Mouse (Mus musculus) bone marrow macrophage, adult 2 months (primary cell): ENCODE data around the gene Kif13a. TPM values are rescaled to one million over a fixed set of nuclear protein-coding genes. Genes with fewer than 3 reads are reported as not detected.

Experiments
- H3K27ac ChIP-seq: 2 replicates; pipeline ENCODE4 v1.5.1; 2012; ENCODE audit warnings: low read depth, low read length; ENCODE audit not compliant: insufficient read depth
- H3K4me1 ChIP-seq: 2 replicates; pipeline ENCODE4 v1.6.1; 2012; ENCODE audit warnings: low read length; ENCODE audit not compliant: control insufficient read depth, insufficient read depth
- H3K4me3 ChIP-seq: 2 replicates; pipeline ENCODE4 v1.5.1; 2012; ENCODE audit warnings: mild to moderate bottlenecking, low read length, moderate library complexity; ENCODE audit not compliant: insufficient read depth
- CTCF ChIP-seq: IDR thresholded peaks from 2 replicates; pipeline ENCODE4 v1.5.1; 2012; ENCODE audit warnings: low read depth, mild to moderate bottlenecking, low read length, moderate library complexity
- POLR2A ChIP-seq: IDR thresholded peaks from 2 replicates; pipeline ENCODE4 v1.6.1; 2012; ENCODE audit warnings: mild to moderate bottlenecking, low read depth, low read length, borderline replicate concordance
- polyA plus RNA-seq: library from polyadenylated mRNA; stranded (reverse); fragments of >200 nt; gene quantifications from 2 replicates; pipeline ENCODE4 v1.2.4, GENCODE M21; 2012; ENCODE audit not compliant: missing spikeins, insufficient read depth, insufficient read length

Gene Kif13a
- polyA plus RNA-seq, 1 experiment, result 18.8 TPM

DNA sequence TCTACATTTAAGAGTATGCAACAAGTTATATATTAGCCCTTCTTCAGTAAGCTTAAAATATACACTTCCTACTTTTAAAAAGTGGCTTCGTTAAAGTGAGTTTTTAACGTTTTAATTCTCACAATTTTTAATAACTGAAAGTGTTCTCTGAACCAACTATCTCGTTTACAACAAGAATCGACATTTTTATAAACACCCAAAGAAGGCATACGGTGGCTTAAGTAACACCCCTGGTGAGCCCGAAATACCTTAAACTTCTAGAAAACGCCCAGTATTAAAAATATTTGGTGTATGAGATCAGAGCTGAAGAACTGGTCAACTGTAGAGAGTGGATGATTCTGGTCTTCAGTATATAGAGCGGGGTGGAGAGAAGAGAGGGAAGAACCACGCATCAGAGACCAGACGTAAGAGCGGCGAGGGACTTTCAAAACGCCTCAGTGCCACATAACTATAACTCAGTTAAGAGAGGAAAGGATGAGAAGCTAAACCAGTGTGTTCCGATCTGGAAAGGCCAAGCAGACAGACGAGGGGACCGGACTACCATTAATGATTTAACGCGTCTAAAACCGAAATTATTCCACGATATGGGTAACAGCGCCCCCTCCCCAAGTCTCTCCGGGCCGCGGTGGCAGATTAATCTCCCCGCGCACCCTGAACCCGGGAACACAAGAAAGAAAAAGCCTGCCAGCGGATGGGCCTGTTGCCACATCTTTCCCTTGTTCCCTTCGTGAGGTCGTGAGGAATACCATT lies 203.2 kb downstream of the Kif13a start:
- peak overlapping the region; percentile 75 for H3K4me3 ChIP-seq
- TF ChIP-seq CTCF, result no peak
- no peak for TF ChIP-seq POLR2A
- H3K4me1 ChIP-seq, result peaks cover 12% of the 10 kb centered on the region
- H3K27ac ChIP-seq, result peak overlapping the region; percentile 76

DNA sequence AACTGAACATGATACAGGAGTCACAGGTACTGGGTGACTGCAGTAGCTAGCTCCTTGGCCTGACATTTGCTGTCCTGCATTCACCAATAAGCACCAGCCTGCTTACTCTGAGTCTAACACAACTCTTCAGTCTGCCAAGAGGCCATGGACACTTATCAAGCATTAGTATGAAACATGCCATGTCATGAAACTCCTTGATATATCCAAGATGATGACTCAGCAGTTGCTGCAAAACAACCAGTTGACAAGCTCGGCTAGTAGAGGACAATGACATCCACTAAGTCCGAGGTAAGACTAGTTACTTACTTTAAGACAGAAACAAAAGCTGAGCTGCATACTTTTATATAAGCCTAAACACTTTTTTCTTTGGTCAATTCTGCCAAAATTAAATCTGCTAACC lies 204.4 kb downstream of the Kif13a start:
- peak overlapping the region; percentile 43 for H3K4me3 ChIP-seq
- no peak overlapping the region for H3K27ac ChIP-seq
- H3K4me1 ChIP-seq, result peaks cover 15% of the 10 kb centered on the region
- TF ChIP-seq CTCF (no peak), POLR2A (no peak)

DNA sequence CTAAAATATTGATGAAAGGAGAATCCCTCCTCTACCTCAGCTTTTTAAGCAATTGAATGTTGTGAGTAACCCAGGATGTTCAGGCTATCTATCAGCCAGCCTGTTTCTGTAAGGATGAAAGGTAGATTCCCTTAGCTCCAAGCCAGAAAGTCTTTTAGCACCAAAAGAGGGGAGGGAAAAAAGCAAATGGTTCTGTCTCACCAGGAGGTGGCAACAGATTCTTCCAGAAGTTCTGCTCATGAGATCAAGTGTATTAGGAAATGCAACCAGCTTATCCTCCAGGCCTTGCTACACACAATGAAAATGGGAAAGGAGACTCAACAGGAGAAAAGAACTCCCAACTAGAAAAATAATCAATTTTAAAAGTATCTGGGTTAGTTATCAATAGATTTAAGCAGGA lies 205.3 kb downstream of the Kif13a start:
- Histone ChIP-seq H3K27ac (no peak overlapping the region), H3K4me3 (0 out of 2 replicates have a peak overlapping the region, but pooled peaks have one; percentile 16), H3K4me1 (peaks cover 18% of the 10 kb centered on the region)
- TF ChIP-seq POLR2A, result no peak
- no peak for TF ChIP-seq CTCF

DNA sequence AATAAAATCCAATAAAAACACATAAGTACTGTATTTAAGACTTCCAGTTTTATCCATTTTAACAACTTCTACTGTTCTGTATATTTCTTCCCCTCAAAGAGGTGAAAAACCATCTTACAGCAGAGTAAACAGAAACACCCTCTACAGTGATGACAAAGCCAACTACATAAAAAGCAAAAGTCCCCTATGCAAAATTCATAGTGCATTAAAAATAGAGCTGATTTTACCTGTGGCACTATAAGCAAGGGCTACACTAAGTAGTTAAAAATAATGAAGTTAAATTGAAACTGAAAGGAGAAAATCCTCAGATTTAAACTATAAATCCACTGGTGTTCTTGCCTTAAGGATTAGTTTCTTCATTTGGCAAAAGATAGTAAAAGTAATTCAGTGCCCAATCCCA lies 208.7 kb downstream of the Kif13a start:
- Histone ChIP-seq H3K4me1 (peaks cover 26% of the 10 kb centered on the region), H3K27ac (no peak overlapping the region), H3K4me3 (no peak overlapping the region)
- TF ChIP-seq POLR2A (no peak), CTCF (no peak)

DNA sequence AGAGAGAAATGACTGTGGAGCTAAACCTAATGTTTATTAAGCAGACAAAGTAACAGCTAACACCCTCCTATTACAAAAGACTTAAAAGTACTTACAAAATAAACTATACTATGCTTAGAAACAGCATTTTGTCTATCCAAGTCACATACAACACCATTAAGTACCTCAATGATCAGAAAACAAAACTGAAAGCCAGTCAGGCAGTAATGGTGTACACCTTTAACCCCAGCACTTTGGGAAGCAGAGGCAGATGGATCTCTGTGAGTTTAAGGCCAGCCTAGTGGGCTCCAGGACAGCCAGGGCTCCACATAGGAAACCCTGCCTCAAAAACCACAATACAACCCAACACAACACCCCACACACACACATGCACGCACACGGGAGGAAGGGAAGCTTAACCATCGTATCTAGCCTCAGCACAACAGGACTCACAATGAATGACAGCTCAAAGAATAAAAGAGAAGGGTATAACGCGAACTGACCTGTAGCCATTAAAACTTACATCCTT lies 210.7 kb downstream of the Kif13a start:
- TF ChIP-seq CTCF, result no peak
- no peak for TF ChIP-seq POLR2A
- Histone ChIP-seq H3K4me3 (no peak overlapping the region), H3K4me1 (peaks cover 19% of the 10 kb centered on the region), H3K27ac (no peak overlapping the region)

DNA sequence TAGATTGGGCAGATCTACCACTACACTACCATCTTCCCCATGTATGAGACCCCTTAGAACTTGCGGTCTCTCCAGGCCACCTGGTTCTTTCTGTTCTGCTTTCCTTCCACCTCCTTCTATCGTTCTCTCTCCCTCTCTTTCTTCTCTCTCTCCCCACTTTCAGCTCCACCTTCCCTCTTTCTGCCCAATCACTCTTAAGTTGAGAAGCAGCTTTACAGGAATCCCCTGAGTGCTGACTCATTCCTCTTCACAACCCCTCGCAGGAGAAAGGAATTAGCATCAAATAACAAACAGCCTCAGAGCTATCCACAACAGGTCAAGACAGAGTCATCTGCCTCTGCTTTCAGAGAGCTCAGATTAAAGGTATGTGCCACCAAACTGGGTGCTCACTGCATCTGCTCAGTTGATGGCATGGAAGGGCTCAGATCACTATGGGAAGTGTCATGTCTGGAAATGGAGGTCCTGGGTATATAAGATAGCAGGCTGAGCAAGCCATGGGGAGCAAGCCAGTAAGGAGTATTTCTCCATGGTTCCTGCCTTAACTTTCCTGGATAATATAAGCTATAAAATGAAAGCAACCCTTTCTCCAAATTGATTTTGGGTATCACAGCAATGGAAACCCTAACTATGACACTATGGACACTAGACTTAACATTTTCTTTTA lies 213.6 kb downstream of the Kif13a start:
- Histone ChIP-seq H3K4me1 (peaks cover 15% of the 10 kb centered on the region), H3K4me3 (no peak overlapping the region), H3K27ac (no peak overlapping the region)
- TF ChIP-seq POLR2A (no peak), CTCF (no peak)

DNA sequence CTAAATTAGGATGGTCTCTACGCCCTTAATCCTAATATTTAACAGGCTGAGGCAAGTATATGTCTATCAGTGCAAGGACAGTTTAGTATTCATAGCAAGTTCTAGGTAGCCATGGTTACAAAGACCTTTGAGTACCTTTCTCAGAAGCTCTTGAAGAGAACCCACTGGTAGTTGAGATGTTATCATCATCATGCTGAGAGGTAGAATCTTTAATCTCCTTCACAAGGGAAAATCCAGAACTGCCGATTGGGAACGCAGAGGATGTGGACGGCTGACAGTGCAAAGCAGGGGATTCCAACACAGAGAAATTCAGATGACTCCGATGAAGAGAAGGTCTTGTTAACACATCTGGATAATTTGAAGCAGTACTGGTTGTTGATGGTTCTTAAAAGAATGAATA lies 216.2 kb downstream of the Kif13a start:
- Histone ChIP-seq H3K4me3 (no peak overlapping the region), H3K27ac (no peak overlapping the region), H3K4me1 (peaks cover 7% of the 10 kb centered on the region)
- no peak for TF ChIP-seq POLR2A
- no peak for TF ChIP-seq CTCF

DNA sequence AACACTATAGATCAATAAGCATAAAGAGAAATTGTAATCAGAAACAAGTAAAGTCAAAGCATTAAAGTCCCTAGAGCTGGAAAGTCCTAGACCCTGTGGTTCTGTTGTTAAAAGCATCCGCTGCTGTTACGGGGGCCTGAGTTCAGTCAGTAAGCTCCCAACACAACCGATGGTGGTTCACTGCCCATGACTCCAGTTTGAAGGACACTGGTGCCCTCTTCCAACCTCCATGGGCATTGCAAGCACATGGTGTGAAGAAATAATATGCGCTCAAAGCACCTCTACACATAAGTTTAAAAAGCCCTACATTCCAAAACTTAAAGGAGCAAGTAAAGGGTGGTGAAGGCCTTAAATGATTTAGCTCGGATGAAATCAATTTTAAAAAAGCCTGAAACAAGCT lies 226.5 kb downstream of the Kif13a start:
- peaks cover 13% of the 10 kb centered on the region for H3K4me1 ChIP-seq
- no peak overlapping the region for H3K27ac ChIP-seq
- TF ChIP-seq POLR2A, result no peak
- no peak for TF ChIP-seq CTCF
- no peak overlapping the region for H3K4me3 ChIP-seq

DNA sequence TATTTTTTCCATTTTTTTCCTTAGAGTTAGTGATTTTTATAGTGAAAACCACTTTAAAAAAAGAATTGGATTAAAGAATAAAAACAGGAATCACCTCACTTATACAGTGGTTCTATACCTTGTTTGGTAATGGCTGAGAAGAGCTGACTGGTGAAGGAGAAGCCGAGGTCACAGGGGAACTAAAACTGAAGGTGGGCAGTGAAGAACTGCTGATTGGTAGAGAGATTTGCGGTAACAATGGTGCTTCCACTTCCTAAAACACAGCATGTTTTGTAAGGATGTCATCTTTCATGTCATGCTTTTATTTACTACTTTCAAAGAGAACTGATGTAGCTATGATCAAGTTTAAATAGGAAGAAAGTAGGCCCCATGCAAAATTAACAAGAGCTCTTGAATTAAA lies 228.2 kb downstream of the Kif13a start:
- H3K27ac ChIP-seq, result no peak overlapping the region; the same call in 1 of the 2 replicates
- TF ChIP-seq CTCF (no peak), POLR2A (no peak)
- no peak overlapping the region for H3K4me3 ChIP-seq
- peaks cover 16% of the 10 kb centered on the region for H3K4me1 ChIP-seq

DNA sequence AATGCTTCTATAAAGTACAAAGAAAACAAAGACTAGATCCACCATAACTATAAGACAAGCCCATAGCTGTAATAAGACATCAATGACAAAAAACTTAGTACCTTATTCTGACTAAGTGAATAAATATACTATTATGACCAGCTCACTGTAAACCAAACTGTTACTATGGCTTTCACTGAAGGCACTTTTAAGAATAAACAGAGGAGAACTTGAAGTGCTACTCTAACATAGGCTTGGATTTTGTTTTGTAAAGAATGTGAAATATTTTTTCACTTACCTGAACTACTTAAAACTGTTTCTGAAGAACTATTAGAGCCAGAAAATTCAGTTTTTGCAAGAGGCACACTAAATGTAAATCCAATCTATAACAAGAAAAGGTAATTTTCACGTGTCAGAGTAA lies 230.3 kb downstream of the Kif13a start:
- TF ChIP-seq POLR2A, result no peak
- no peak for TF ChIP-seq CTCF
- Histone ChIP-seq H3K4me3 (no peak overlapping the region), H3K4me1 (peaks cover 16% of the 10 kb centered on the region)

More for the DNA sequence above, 230.3 kb downstream of the Kif13a start:
- no peak overlapping the region for H3K27ac ChIP-seq

Other genes with a start within 250 kb of the Kif13a start
- gene Nup153, start 201.9 kb downstream of the Kif13a start, polyA plus RNA-seq, result 33.9 and 37.6 TPM in 2 replicates
- gene Nhlrc1, start 85.0 kb upstream of the Kif13a start, polyA plus RNA-seq, result 1.2 and 1.3 TPM in 2 replicates
- 11.6 and 13.7 TPM in 2 replicates for gene Kdm1b, start 113.6 kb upstream of the Kif13a start, polyA plus RNA-seq
- gene Tpmt, start 114.9 kb upstream of the Kif13a start, polyA plus RNA-seq, result 6.2 and 14.1 TPM in 2 replicates
- gene Dek, start 176.3 kb upstream of the Kif13a start, polyA plus RNA-seq, result 219 and 266 TPM in 2 replicates
- gene Rnf144b, start 192.8 kb upstream of the Kif13a start, polyA plus RNA-seq, result 40.2 and 44.3 TPM in 2 replicates